Mouse (Mus musculus): Measurements from ENCODE around the gene Tnf. TPM values are rescaled to one million over a fixed set of nuclear protein-coding genes. Genes with fewer than 3 reads are reported as not detected.

The Tnf gene
- polyA plus RNA-seq, 1 experiment: not detected

DNA sequence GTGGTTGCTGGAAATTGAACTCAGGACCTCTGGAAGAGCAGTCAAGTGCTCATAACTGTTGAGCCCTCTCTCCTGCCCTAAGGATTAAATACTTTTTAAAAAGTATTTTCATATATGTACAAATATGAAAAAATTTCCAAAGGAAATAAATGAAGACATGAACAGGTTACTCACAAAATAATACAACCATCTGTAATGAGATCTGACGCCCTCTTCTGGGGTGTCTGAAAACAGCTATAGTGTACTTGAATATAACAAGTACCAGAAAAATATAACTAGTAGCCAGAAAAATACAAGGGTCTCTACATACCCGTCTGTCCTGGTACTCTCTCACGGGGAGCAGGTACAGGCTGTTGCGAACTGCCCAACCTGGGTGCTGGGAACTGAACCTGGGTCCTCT lies 22.8 kb upstream of the Tnf start:
- H3K27ac ChIP-seq (ENCODE audit: insufficient read depth, low read depth, low read length): no peak overlapping the region
- H3K4me1 ChIP-seq (ENCODE audit: control insufficient read depth, insufficient read depth, low read length): peaks cover 13% of the 10 kb centered on the region
- H3K4me3 ChIP-seq (ENCODE audit: insufficient read depth, low read depth, low read length): no peak overlapping the region
- WGBS: 95% methylated on average over 4 of the region's 4 CpGs
- TF ChIP-seq CTCF (IDR thresholded peaks at IDR 0.05; ENCODE audit: insufficient read depth, low read depth, low read length) (no peak), POLR2A (IDR thresholded peaks at IDR 0.05; ENCODE audit: insufficient read depth, low read depth, low read length) (no peak)

DNA sequence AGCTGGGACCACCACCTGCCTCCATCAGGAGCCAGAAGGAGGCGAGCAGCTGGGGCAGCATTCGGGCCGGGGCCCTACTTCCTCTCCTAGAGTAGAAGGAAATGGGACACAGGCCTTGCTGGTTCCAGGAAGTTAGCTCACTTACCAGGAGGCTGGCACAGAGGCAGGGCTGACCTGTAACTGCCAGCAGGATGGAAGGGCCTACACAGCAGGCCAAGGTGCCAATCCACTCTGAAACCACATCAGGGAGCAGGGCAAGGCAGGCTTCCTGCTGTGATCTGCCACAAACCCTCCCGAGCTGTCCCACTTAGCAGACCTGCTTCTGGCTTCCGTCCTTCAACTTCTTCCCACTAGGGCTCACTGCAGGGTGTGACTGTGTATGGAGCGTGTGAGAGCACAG lies 20.5 kb upstream of the Tnf start:
- TF ChIP-seq CTCF (IDR thresholded peaks at IDR 0.05; ENCODE audit: insufficient read depth, low read depth, low read length): no peak
- Histone ChIP-seq H3K27ac (ENCODE audit: insufficient read depth, low read depth, low read length) (no peak overlapping the region), H3K4me3 (ENCODE audit: insufficient read depth, low read depth, low read length) (no peak overlapping the region), H3K4me1 (ENCODE audit: control insufficient read depth, insufficient read depth, low read length) (peaks cover 16% of the 10 kb centered on the region)
- 74% methylated on average over 6 of the region's 6 CpGs for WGBS

DNA sequence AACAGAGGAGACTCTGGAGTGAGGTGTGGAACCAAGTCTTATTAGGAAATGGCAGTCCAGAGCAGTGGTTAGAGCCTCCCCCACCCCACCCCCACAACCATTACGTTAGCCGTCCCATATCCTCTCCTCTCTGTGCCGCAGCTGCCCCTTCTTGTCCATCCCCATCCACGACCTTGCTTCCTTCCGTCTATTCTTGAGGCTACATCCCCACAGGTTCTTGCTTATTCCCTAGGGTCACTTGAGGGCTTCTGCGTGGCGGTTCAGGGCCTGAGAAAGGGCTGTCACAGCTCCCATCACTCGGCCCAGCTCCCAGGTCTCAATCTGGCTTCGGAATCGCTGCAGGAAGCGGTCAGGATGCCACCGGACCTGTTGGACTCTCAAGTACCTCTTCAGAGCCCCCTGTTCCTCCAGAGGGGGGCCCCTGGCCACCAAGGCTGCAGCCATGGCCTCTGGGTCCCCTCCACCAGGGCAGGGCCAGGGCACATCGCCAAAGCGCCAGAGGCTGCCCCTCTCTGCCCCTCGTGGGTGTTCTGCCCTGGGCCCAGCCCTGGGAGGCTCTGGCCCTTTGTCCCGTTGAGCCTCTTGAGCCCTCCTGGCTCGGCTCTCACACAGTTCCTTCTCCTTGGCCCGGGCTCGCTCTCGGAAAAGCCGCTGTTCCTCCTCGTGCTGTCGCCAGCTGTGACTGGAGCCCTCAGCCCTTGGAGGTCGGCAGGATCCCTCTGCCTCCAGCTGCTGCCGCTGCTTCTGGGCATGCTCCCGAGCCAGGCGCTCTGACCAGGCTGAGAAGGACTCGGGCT lies 18.5 kb upstream of the Tnf start, which contains the start of gene Gm16181:
TSS of gene Gm16181 (plus strand) at position 679 of the 797 bp plus-strand sequence.
- TF ChIP-seq CTCF (IDR thresholded peaks at IDR 0.05; ENCODE audit: insufficient read depth, low read depth, low read length) (no peak), POLR2A (IDR thresholded peaks at IDR 0.05; ENCODE audit: insufficient read depth, low read depth, low read length) (no peak)
- peaks cover 16% of the 10 kb centered on the region for H3K4me1 ChIP-seq (ENCODE audit: control insufficient read depth, insufficient read depth, low read length)
- H3K27ac ChIP-seq (ENCODE audit: insufficient read depth, low read depth, low read length): peak within 1 kb of the TSS; percentile 37; the same call in 1 of the 2 replicates
- H3K4me3 ChIP-seq (ENCODE audit: insufficient read depth, low read depth, low read length): no peak within 1 kb of the TSS
- 78% methylated on average over 28 of the region's 28 CpGs for WGBS

DNA sequence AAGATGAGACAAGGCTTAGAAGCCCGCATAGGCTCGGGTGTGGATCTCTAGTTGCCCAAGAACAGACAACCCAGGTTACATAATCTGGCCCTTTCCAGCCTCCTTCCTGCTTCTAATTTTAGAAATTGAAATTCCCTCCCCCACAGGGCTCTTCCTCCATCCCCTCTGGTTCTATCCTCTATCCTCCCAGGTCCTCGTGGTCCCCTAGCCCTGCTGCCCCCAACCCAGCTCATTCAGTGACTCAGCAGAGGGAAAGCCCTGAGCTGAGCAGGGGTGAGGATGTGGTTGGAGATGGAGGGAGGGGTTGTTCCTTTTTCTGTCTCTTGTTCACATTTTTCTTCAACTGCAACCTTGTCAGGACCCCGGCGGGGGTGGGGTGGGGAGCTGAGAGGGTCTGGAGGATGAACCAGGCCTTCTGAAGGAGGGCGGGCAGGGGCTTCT lies 17.8 kb upstream of the Tnf start:
- peak overlapping the region; percentile 37; the same call in 1 of the 2 replicates for H3K27ac ChIP-seq (ENCODE audit: insufficient read depth, low read depth, low read length)
- WGBS: 59% methylated on average over 6 of the region's 6 CpGs
- no peak overlapping the region for H3K4me3 ChIP-seq (ENCODE audit: insufficient read depth, low read depth, low read length)
- H3K4me1 ChIP-seq (ENCODE audit: control insufficient read depth, insufficient read depth, low read length): peaks cover 16% of the 10 kb centered on the region
- no peak for TF ChIP-seq POLR2A (IDR thresholded peaks at IDR 0.05; ENCODE audit: insufficient read depth, low read depth, low read length)
- no peak for TF ChIP-seq CTCF (IDR thresholded peaks at IDR 0.05; ENCODE audit: insufficient read depth, low read depth, low read length)

DNA sequence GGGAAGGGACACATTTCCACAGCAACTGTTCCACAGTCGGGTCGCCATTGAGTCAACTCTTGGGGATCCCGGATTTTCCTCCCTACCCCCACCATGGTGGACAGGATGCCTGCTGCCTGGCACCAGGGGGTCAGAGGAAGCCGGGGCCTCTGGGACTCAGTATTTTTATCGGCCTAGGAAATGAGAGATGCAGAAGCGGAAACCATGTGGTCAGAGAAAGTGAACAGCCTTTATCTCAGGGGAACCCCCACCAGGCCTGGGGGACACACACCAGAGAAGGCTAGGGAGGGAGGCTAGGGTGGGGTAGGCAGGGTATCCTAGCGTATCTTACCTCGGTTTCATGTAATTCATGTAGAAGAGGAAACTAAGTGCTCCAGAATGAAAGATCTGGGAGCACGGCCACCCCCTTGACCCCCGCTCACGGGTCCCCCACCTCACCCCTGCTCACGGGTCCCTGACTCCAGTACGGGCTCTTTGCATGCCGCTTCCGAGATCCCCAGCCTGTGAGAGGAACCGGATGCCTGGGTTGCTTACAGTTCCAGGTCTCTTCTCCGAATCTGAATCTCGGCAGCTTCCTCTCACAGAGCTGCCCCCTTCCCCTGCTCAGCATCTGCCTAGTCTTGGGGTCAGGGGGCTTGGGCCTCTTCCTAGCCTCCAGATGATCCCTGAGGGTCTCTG lies 16.8 kb upstream of the Tnf start:
- no peak overlapping the region for H3K4me3 ChIP-seq (ENCODE audit: insufficient read depth, low read depth, low read length)
- H3K27ac ChIP-seq (ENCODE audit: insufficient read depth, low read depth, low read length): no peak overlapping the region
- no peak for TF ChIP-seq POLR2A (IDR thresholded peaks at IDR 0.05; ENCODE audit: insufficient read depth, low read depth, low read length)
- no peak for TF ChIP-seq CTCF (IDR thresholded peaks at IDR 0.05; ENCODE audit: insufficient read depth, low read depth, low read length)
- 83% methylated on average over 18 of the region's 18 CpGs for WGBS
- peaks cover 16% of the 10 kb centered on the region for H3K4me1 ChIP-seq (ENCODE audit: control insufficient read depth, insufficient read depth, low read length)

DNA sequence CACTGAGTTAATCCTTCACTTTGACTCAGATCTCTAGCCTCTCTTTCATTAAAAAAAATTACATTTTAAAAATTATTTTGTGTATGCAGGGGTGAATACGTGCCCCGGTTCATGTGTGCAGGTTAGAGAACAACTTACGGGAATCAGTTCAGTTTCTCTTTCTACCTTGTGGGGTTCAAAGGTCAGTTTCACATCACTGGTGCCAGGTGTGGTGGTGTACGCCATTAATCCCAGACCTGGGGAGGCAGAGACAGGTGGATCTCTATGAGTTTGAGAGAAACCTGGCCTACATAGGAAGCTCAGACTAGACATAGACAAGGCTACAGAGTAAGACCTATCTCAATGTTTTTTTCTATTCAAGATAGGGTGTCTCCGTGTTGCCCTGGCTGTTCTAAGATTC lies 11.3 kb upstream of the Tnf start:
- no peak for TF ChIP-seq POLR2A (IDR thresholded peaks at IDR 0.05; ENCODE audit: insufficient read depth, low read depth, low read length)
- TF ChIP-seq CTCF (IDR thresholded peaks at IDR 0.05; ENCODE audit: insufficient read depth, low read depth, low read length): no peak
- 93% methylated on average over 5 of the region's 5 CpGs for WGBS
- H3K4me1 ChIP-seq (ENCODE audit: control insufficient read depth, insufficient read depth, low read length): no peaks in the 10 kb centered on the region
- H3K4me3 ChIP-seq (ENCODE audit: insufficient read depth, low read depth, low read length): no peak overlapping the region
- H3K27ac ChIP-seq (ENCODE audit: insufficient read depth, low read depth, low read length): no peak overlapping the region

DNA sequence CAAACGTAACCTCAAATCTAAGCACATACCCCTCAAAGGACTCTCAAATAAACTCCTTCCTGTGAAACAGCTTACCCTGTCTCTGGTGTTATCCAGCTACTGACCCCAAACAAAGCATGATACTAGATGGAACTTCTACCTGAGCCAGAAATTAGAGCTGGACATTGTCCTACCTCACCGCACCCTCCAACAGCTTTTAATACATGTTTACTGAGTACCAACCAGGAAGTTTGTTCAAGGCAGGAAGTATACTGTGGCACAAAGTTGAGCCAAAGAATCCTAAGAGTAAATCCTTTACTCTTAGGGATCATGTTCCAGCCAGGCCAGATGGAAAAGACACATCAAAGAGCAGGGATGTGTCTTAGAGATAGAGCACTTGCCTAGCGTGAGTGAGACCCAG lies 8.8 kb upstream of the Tnf start:
- no peak overlapping the region for H3K27ac ChIP-seq (ENCODE audit: insufficient read depth, low read depth, low read length)
- 87% methylated on average over 3 of the region's 3 CpGs for WGBS
- H3K4me3 ChIP-seq (ENCODE audit: insufficient read depth, low read depth, low read length): no peak overlapping the region
- H3K4me1 ChIP-seq (ENCODE audit: control insufficient read depth, insufficient read depth, low read length): no peaks in the 10 kb centered on the region
- TF ChIP-seq POLR2A (IDR thresholded peaks at IDR 0.05; ENCODE audit: insufficient read depth, low read depth, low read length) (no peak), CTCF (IDR thresholded peaks at IDR 0.05; ENCODE audit: insufficient read depth, low read depth, low read length) (no peak)

DNA sequence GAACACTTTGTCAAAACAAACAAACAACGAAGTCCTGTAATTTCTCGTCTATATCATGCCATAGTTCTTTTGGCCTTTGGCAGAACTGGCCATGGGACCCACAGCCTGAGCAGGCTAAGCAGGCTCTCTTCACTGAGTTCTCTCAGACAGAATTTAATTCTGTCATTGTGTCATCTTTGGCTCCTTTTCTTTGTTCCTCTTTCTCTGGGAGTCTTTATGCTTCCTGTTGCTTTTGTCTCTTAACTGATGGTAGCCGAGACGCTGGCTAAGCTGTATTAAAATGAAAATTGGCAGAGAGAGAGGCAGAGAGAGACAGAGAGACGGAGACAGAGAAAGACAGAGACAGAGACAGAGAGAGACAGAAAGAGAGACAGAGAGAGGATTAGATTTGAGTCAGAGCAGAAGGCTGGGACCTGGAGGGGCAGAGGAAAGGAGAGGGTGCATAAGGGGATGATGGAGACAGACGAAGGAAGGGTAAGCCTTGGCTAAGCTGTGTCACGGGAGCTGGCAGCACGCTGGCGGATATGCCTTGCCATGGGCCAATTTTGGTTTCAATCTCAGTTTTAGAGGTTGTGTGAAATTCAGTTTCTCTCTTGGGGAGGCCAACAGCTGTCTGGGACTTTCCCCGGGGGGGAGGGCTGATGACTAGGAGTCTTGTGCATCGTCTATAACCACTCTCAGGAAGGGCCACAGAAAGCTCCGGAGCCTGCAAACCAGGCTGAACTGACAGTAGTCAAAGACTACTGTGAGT lies 8.2 kb upstream of the Tnf start:
- 69% methylated on average over 12 of the region's 12 CpGs for WGBS

More for the DNA sequence above, 8.2 kb upstream of the Tnf start:
- no peaks in the 10 kb centered on the region for H3K4me1 ChIP-seq (ENCODE audit: control insufficient read depth, insufficient read depth, low read length)
- TF ChIP-seq POLR2A (IDR thresholded peaks at IDR 0.05; ENCODE audit: insufficient read depth, low read depth, low read length) (no peak), CTCF (IDR thresholded peaks at IDR 0.05; ENCODE audit: insufficient read depth, low read depth, low read length) (no peak)
- no peak overlapping the region for H3K27ac ChIP-seq (ENCODE audit: insufficient read depth, low read depth, low read length)
- H3K4me3 ChIP-seq (ENCODE audit: insufficient read depth, low read depth, low read length): no peak overlapping the region

Measured in olfactory bulb, adult 2 months (tissue).